Mouse (Mus musculus) lung, postnatal 0 days (tissue): Measurements from ENCODE around the gene Zdhhc5. TPM values are rescaled to one million over a fixed set of nuclear protein-coding genes. Genes with fewer than 3 reads are reported as not detected.

Experiments
- ATAC-seq: fragments of 200-750 bp; cut with Nextera tagmentation; 2 replicates; pipeline ENCODE4 v1.8.0; 2017; ENCODE audit warnings: moderate library complexity
- DNase-seq: peaks from one replicate; pipeline ENCODE4 v3.0.0-alpha.2; 2016; ENCODE audit warnings: low spot score
- H3K27ac ChIP-seq: fragments of 300-500 bp; sonication (generic); 2 replicates; pipeline ENCODE4 v1.5.1; 2014; ENCODE audit warnings: antibody characterized with exemption, mild to moderate bottlenecking, low read length, mixed read lengths
- H3K27me3 ChIP-seq: fragments of 300-500 bp; sonication (generic); replicated peaks from 2 replicates; pipeline ENCODE4 v1.6.1; 2014; ENCODE audit warnings: low read length, mixed read lengths; ENCODE audit not compliant: insufficient read depth
- H3K36me3 ChIP-seq: fragments of 300-500 bp; sonication (generic); 2 replicates; pipeline ENCODE4 v1.6.1; 2014; ENCODE audit warnings: low read length, mixed read lengths; ENCODE audit not compliant: insufficient read depth
- H3K4me1 ChIP-seq: fragments of 300-500 bp; sonication (generic); 2 replicates; pipeline ENCODE4 v1.6.1; 2014; ENCODE audit warnings: antibody characterized with exemption, low read depth, low read length, mixed read lengths; ENCODE audit not compliant: insufficient read depth
- H3K4me2 ChIP-seq: fragments of 300-500 bp; sonication (generic); replicated peaks from 2 replicates; pipeline ENCODE4 v1.6.1; 2014; ENCODE audit warnings: low read depth, mild to moderate bottlenecking, low read length, moderate library complexity, mixed read lengths
- H3K4me3 ChIP-seq: fragments of 300-500 bp; sonication (generic); 2 replicates; pipeline ENCODE4 v1.5.1; 2014; ENCODE audit warnings: low read depth, low read length
- H3K9ac ChIP-seq: fragments of 300-500 bp; sonication (generic); replicated peaks from 2 replicates; pipeline ENCODE4 v1.6.1; 2014; ENCODE audit warnings: low read depth, mild to moderate bottlenecking
- H3K9me3 ChIP-seq: fragments of 300-500 bp; sonication (generic); 2 replicates; pipeline ENCODE4 v1.6.1; 2016; ENCODE audit warnings: low read length, mixed read lengths
- CTCF ChIP-seq: IDR thresholded peaks from 2 replicates; pipeline ENCODE4 v1.5.1; 2016; ENCODE audit warnings: antibody characterized with exemption, mild to moderate bottlenecking
- EP300 ChIP-seq: IDR thresholded peaks from 2 replicates; pipeline ENCODE4 v1.6.1; 2016; ENCODE audit warnings: antibody characterized with exemption, mild to moderate bottlenecking, control low read depth
- WGBS: fragments of 180-500 bp; shearing (Covaris S2); extraction: QIAGEN DNeasy Blood & Tissue Kit; methylation state at CpG from one replicate; pipeline ENCODE4 v1.1.7; 2014; 5-methylcytosine and 5-hydroxymethylcytosine counted together
- polyA plus RNA-seq: library from polyadenylated mRNA; unstranded; fragments of >200 nt; fragmentation: Nextera tagmentation; extraction: Ambion mirVana; gene quantifications from 2 replicates; pipeline ENCODE4 v1.2.1, GENCODE M21; 2015

Gene Zdhhc5
- polyA plus RNA-seq, 1 experiment from 2014 or later, result 15.8 TPM

DNA sequence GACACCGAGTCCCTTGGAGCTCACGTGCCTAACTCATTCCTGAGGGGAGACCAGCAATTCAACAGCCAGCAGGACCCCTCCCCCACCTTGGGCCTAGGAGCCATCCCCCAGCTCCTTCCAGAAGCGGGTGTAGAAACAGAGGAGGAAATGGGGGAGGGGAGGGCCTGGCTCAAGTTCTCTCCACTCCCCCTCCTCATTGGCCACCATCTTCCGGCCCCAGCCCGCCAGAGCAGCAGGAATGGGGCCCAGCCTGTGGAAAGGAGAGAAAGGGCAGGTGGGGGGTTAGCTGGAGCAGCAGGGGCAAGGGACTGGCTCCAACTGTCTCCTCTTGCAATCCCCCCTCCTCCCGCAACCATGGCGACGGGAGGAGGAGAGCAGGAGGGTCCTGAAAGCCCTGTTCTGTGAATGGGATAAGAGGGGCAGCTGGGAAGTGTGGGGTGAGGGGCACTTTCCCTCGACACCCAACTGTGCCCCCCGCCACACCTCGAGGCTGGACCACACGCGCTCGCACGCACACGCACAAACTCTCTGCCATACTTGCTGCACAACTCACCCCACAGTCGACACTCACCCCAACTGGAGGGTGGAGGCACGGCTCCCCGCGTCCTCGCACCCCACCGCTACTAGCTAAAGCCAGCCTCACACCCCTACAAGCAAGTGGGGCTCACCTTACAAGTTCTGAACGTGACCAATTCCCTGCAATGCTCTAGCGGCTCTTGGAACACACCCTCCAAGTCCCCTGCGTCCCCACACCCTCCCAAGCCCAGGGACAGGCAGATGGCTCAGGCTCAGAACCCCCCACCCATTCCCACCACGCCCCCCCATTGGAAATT lies 27.7 kb upstream of the Zdhhc5 start:
- no peaks in the 10 kb centered on the region for H3K36me3 ChIP-seq
- DNase-seq (peak; percentile 62), ATAC-seq (peak; percentile 14)
- H3K27ac ChIP-seq, result peak overlapping the region; percentile 91
- H3K4me1 ChIP-seq, result peaks cover 19% of the 10 kb centered on the region
- H3K9ac ChIP-seq, result peak overlapping the region; percentile 71
- peak overlapping the region; percentile 91 for H3K4me2 ChIP-seq
- 2% methylated on average over 22 of the region's 26 CpGs for WGBS
- H3K9me3 ChIP-seq, result no peaks in the 10 kb centered on the region
- peak overlapping the region; percentile 84 for H3K4me3 ChIP-seq
- no peaks in the 10 kb centered on the region for H3K27me3 ChIP-seq
- TF ChIP-seq EP300 (no peak), CTCF (no peak)

DNA sequence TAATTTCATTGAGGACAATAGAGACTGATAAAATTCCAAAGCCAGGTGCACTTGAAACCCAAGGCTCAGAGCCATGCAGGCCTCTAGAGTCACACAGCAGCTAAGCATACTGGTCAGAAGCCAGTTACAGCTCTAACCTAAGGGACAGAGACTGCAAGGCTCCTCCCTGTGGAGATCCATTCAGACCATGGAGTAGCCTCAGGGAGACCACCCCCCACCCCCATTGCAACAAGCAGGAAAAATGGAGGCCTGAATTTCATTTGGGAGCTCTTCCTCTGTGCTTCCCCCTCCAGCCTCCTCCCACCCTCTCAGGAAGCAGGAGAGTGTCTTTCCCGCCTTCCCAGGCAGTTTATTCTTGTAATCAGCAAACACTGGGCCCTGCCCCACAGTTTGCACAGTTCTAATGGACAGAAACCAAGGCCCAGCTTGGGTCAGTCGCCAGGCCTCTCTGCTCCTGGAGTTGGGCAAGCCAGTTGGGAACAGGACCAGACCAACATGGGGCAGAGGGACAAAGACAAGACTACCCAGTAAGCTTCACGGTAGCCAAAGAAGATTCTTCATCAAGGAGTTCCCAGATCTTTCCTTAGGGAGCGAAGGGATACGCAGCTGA lies 27.0 kb upstream of the Zdhhc5 start:
- peak overlapping the region; percentile 91 for H3K4me2 ChIP-seq
- H3K27me3 ChIP-seq, result no peaks in the 10 kb centered on the region
- peak; percentile 42 for DNase-seq
- H3K4me1 ChIP-seq, result peaks cover 25% of the 10 kb centered on the region
- H3K4me3 ChIP-seq, result peak overlapping the region; percentile 84
- ATAC-seq, result no peak
- WGBS, result 1% methylated on average over 5 of the region's 5 CpGs
- TF ChIP-seq EP300, result no peak
- TF ChIP-seq CTCF, result no peak
- H3K27ac ChIP-seq, result peak overlapping the region; percentile 91
- no peaks in the 10 kb centered on the region for H3K9me3 ChIP-seq
- H3K9ac ChIP-seq, result no peak overlapping the region
- no peaks in the 10 kb centered on the region for H3K36me3 ChIP-seq

DNA sequence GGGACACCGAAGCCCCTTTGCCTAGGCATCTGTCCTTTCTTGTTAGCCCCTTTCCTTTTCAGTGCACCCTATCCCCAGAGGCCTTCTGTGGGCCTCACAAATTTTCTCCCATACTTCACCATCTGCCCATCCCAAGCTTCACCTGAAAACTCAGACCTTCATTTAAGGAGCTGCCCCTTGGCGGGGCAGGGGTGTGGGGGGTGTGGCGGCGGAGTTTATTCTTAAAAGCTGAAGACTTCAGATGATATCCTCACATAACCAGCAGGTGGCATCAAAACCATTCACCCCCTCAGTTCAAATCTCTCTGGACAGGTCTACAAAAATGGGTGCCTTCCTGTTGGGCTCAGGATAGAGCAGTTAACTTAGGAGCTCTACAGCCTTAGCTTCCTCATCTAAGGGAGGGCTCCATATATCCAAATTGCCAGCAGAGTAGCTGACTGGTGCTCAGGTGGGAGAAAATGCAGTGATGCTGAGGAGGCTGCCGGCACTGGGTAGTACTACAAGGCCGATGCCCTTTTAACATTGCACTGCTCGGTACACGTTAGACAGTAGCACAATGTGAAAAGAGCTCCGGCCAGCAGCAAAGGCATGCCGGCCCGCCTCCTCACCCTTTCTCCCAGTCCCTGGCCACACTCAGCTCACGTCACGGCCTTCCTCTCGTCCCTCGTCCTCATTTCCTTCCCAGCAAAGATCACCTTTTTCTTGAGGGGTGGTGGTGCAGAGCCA lies 25.8 kb upstream of the Zdhhc5 start:
- Histone ChIP-seq H3K4me3 (no peak overlapping the region), H3K4me2 (peak overlapping the region; percentile 9; the same call in 1 of the 2 replicates), H3K27me3 (0 out of 2 replicates have a peak, but pooled peaks cover under 1% of the 10 kb centered on the region), H3K4me1 (peaks cover 25% of the 10 kb centered on the region), H3K36me3 (no peaks in the 10 kb centered on the region), H3K27ac (no peak overlapping the region), H3K9ac (no peak overlapping the region), H3K9me3 (no peaks in the 10 kb centered on the region)
- DNase-seq (peak; percentile 62), ATAC-seq (no peak)
- TF ChIP-seq EP300 (no peak), CTCF (peak; percentile 58)
- WGBS, result 50% methylated on average over 15 of the region's 15 CpGs

DNA sequence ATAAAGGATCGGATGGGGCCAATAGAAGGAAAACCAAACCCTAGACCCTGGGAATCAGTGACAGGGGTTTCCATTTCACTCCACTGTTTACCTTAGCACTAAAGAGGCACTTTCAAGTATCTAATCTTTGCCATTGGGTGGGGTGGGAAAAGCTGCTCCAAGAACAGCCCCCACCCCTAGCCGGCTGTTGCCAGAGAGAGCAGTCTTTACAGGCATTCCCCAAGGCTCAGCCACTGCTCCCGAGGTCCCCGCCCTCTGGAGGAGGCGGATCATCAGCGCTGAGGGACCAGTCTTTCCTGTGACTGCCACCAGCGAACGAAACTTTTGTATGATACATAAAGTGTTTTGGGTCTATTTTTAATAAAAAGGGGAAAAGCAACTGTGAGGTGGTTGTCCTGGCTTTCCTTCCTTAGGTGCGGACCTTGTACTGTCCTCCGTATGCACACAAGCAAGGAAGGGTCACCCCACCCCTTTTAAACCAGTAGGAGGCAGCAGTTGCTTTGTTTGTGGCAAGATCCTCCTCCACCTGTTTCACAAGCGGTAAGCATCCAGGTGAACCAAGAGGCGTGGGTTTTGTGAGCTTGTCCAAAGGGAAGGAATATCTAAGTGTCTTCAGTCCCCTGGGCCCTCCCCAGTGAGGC lies 23.4 kb upstream of the Zdhhc5 start:
- 0 out of 2 replicates have a peak, but pooled peaks cover 11% of the 10 kb centered on the region for H3K27me3 ChIP-seq
- no peaks in the 10 kb centered on the region for H3K9me3 ChIP-seq
- H3K4me3 ChIP-seq, result peak overlapping the region; percentile 10; the same call in 1 of the 2 replicates
- H3K4me2 ChIP-seq, result peak overlapping the region; percentile 48
- ATAC-seq (0 out of 2 replicates have a peak, but pooled peaks have one; percentile 15), DNase-seq (peak; percentile 72)
- peaks cover 28% of the 10 kb centered on the region for H3K4me1 ChIP-seq
- no peaks in the 10 kb centered on the region for H3K36me3 ChIP-seq
- no peak overlapping the region for H3K9ac ChIP-seq
- no peak overlapping the region for H3K27ac ChIP-seq
- 2% methylated on average over 12 of the region's 12 CpGs for WGBS
- TF ChIP-seq EP300, result no peak
- TF ChIP-seq CTCF, result peak; percentile 76

DNA sequence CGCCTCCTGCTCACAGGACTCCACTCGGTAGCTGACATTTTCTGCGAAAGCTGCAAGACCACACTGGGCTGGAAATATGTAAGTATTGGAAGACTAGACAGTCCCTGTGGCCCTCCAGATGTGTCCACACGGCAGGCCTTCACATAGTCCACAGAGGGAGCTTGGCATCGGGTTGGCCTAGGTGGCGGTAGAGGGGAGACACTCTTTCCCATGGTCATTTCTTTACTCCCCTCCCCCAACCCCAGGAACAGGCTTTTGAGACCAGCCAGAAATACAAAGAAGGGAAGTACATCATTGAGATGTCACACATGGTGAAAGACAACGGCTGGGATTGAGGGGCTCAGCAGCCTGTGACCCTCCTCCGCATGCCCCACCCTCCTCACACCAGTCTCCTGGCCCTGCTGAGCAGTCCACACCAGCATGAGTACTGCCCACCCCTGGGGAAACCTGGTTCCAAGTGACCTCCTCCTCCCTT lies 22.5 kb upstream of the Zdhhc5 start:
- no peak for DNase-seq
- peak; percentile 10; the same call in 1 of the 2 replicates for ATAC-seq
- Histone ChIP-seq H3K4me2 (no peak overlapping the region; the same call in 1 of the 2 replicates), H3K27ac (no peak overlapping the region), H3K9me3 (no peaks in the 10 kb centered on the region), H3K27me3 (0 out of 2 replicates have a peak, but pooled peaks cover 11% of the 10 kb centered on the region), H3K36me3 (no peaks in the 10 kb centered on the region), H3K9ac (no peak overlapping the region), H3K4me1 (peaks cover 26% of the 10 kb centered on the region), H3K4me3 (no peak overlapping the region)
- 4% methylated on average over 8 of the region's 8 CpGs for WGBS
- no peak for TF ChIP-seq EP300
- TF ChIP-seq CTCF, result peak; percentile 56
